ENCODE assay signal across 24 mouse cellular contexts in the genomic region with DNA sequence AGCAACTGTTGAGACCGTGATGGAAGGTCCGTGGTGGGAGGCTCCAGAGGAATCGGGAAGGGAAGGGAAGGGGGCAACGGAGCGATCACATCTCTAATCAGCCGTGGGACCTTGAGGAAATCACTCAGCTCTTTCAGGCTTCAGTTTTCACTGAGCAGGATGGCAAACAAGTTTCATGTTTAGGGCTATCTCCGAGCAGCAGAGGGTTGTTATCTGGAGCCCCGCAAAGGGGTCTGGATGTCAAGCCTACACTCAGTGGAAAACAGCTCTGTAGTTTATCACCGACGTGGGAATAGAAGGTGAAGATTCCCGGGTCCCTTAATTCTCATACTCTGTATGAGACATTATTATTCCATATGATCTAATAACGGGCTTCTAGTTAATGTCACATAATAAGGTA. TPM values are rescaled to one million over a fixed set of nuclear protein-coding genes. Genes with fewer than 3 reads are reported as not detected.
"Had no signal": no experiment of that assay in that cellular context is flagged by ENCODE, and none has a peak within 500 bp of the region (broad histone marks: within the 10 kb centered on the region; RNA-seq: fewer than 3 reads in every experiment).

No protein-coding gene starts in this region.

- H3K27ac ChIP-seq: limb, embryonic 15.5 days; neural tube, embryonic 15.5 days; stomach, postnatal 0 days had no signal

- H3K4me2 ChIP-seq: limb, embryonic 15.5 days; lung, embryonic 14.5 days; neural tube, embryonic 15.5 days had no signal

- H3K9ac ChIP-seq: limb, embryonic 15.5 days; lung, embryonic 14.5 days; neural tube, embryonic 15.5 days had no signal

- H3K36me3 ChIP-seq: midbrain, embryonic 10.5 days; neural tube, embryonic 15.5 days had no signal

- H3K9me3 ChIP-seq: limb, embryonic 15.5 days; midbrain, embryonic 10.5 days; neural tube, embryonic 15.5 days had no signal

- H3K4me3 ChIP-seq: limb, embryonic 15.5 days; midbrain, embryonic 10.5 days; myocyte; neural tube, embryonic 15.5 days had no signal

- H3K27me3 ChIP-seq: limb, embryonic 15.5 days; neural tube, embryonic 15.5 days had no signal

- DNase-seq: kidney, adult 8-10 months; kidney, postnatal 36 days; layer of hippocampus, adult 9-11 months; layer of hippocampus, postnatal 36 days; lung, embryonic 14.5 days; lung, postnatal 10 days; lung, postnatal 4 days; midbrain, embryonic 14.5 days; right cerebral cortex, adult 18-20 months; thymus, adult 18-20 months; thymus, postnatal 25 days had no signal

RNA-seq across cellular contexts. Expression of gene 4930568D16Rik, which starts 49.1 kb away (rescaled TPM):
- total RNA-seq: layer of hippocampus, adult 18-20 months; layer of hippocampus, postnatal 36 days; left cerebral cortex, adult 8-10 months; left cerebral cortex, postnatal 25 days; megakaryocyte, adult 5-6 weeks had no signal
- polyA plus RNA-seq: kidney, embryonic 16.5 days; limb, embryonic 11.5 days; limb, embryonic 15.5 days; lung, embryonic 14.5 days; midbrain, embryonic 10.5 days; midbrain, embryonic 14.5 days; myocyte; neural tube, embryonic 11.5 days; neural tube, embryonic 15.5 days; stomach, postnatal 0 days; urinary bladder, adult 2 months had no signal
